Mouse (Mus musculus): ENCODE measurements at regions not wholly inside any gene's neighbourhood (a gene's known extent, or its start where the extent isn't known, plus 50 kb on each side); places are given as distances from the start of the nearest gene placed in this dataset.
A peak's percentile ranks its signal among the peaks of the same experiment; 100 is the strongest.

DNA sequence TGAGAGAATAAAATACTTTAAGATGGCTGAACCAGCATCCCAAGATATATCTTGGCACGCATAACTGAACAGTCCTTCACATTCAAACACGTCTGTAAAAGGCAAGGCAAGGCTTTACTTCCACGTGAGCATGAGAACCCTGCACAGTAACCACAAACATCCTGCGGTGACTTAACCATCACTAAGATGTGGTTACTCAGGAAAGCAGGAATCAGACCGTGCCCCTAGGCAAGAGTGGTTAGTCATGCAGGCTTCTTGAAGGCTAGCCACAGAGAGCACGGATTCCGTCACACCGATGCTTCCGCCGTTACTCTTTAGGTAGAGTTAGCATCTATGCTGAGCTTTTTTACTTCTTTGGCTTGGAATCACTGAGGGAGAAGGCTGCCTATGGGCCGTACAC, 266.8 kb downstream of the Barhl2 start:
- no peak for DNase-seq (ENCODE audit: low spot score in 2 of 2)

DNA sequence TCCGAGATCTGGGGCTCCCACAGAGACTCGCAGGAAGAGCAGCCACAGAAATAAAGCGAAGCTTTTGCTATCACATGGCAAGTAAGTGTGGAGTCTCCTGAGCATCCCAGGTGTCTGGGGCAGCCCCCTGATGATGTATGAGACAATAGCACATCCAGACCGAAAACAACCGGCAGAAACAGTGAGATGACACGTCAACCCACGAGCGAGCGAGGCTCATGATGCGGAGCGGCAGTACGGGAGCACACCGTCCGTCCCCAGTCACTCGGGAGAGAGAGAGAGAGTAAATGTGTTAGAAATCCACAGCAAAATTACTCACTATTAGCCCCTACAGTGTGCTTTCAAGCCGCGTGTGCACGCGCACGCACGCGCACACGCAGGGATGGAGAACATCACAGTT, 276.2 kb downstream of the Barhl2 start:
- DNase-seq (ENCODE audit: low spot score in 2 of 2): no peak

DNA sequence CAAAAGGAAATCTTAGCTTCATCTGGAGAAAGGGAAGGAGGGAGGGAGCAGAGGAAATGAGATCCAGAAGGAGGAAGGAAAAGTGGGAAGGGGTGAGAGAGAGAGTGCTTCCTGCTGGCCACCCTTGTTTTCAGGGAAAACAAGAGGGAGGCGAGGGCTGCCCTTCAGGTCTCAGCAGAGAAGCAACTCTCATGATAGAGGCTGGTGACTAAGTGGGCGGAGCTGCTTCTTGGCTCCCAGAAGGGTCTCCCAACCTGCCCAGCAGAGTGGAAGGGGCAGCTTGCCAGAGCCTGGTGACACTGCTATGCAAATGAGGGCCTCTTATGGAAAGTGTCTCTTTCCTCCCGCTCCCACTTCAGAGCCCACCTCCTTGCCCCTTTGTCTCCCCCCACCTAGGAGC, 285.8 kb downstream of the Barhl2 start:
- no peak for DNase-seq (ENCODE audit: low spot score in 2 of 2)

DNA sequence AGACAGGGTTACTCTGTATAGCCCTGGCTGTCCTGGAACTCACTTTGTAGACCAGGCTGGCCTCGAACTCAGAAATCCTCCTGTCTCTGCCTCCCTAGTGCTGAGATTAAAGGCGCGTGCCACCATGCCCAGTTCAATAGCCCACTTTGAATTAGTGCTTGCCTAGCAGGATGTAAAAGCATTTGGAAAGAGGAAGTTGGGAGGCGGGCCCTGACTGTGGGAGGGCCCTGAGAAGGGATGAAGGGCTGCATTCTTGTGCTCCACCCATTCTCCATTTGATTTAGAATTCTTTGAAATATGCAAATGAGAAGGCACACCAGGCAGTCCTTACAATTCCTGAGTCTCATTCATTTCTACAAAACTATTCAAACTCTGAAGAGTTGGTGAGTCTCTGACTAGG, 287.6 kb downstream of the Barhl2 start:
- no peak for DNase-seq (ENCODE audit: low spot score in 2 of 2)

DNA sequence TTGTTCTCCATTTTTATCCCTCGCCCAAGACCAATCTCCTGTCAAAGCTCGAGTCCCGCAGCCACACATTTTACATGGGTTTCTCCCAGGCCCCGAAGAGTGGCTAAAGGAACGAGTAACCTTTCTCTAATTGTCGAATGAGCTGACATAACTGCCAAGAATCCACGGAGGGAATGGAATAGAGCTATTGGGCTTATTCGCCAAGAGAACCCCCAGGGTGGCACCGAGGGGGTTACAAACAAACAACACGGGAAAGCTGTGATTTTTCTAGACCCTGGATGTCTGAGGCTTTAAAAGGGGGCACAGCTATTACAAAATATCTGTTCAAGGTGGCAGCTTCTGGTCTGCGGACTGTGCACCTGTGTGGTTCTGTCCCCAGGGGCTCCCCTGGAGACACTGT, 290.4 kb downstream of the Barhl2 start:
- no peak for DNase-seq (ENCODE audit: low spot score in 2 of 2)

DNA sequence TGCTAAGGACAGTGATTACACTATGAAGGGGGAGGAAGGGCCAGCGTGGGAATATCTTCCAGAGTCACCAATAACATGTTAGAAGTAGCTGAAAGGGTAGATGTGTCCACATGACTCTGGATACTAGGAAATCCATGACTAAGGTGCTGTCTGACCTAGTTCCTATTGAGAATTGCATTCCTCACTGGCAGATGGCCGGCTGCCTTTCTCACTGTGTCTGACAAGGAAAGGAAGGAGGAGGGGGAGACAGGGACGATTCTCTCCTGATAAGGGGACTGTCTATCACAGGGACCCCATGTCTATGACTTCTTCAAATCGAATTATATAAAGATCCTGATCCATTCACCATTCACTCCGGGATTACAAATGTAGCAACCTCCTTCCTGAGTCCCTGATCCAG, 289.9 kb downstream of the Zfp326 start:
- no peak for DNase-seq (ENCODE audit: low spot score in 2 of 2)

DNA sequence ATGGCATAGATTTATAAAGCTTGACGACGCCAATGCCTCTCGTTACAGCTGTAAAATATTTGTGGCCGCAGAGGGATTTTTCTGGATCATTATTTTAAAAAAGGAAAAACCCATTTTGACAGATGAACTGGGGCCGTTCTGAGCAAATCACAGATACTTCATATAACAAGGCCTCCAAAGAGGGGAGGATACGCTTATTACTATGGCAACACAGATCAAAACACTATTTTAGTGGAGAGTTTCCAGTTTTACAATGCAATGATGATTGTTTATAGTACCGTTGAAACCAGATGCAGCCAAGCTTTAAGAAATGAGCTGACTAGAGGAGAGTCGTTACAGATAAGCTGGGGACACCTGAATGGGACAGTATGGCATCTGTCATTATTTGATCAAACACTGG, 287.8 kb downstream of the Zfp326 start:
- no peak for DNase-seq (ENCODE audit: low spot score in 2 of 2)

DNA sequence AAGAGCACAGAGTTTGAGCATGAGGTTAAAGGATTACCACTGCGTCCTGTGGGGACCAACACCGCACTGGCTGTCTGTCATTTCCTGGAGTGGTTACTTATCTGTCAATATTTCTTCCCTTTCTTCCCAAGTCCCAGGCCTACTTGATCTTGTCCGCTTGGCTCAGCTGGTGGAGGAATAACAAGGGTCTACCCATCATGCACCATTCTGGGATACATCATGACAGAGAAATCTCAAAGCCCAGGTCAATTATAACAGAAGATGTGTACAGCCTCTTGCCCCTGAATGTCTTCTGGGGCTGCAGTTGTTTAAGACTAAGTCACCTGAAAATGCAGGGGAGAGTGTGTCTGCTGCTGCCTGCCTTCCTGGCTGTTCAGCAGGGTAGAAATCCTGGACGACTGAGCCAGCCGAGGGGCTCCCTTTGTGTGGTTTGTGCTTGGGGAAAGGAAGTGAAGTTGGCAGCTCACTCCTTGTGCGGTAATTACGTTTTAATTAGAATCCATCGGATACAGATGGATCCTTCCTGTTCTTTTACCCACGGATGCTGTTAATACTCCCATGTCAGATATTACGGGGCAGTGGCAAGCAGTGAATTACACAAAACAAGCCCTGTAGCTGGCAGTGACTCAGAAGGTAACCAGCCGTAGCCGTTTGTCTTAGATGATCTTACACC, 286.8 kb downstream of the Zfp326 start:
- DNase-seq (ENCODE audit: low spot score in 2 of 2): no peak

DNA sequence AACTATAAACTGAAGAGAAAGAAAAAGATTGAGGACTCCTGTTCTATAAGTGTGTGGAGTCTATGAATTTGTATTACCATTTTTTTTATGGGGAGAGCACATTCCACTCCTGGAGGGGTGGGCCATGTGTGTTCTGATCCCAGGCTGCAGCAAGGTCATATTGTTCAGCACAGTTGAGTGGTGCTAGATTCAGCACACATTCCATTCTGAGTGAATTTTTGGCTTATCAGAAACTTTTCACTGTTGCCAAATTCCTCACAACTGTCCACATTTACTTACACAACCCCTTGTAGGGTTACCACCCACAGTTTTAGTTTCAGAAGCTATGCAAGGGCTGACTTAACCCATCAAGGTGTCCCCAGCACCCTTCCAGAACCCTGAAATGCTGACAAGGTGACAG, 262.7 kb downstream of the Zfp326 start:
- no peak for DNase-seq (ENCODE audit: low spot score in 2 of 2)

DNA sequence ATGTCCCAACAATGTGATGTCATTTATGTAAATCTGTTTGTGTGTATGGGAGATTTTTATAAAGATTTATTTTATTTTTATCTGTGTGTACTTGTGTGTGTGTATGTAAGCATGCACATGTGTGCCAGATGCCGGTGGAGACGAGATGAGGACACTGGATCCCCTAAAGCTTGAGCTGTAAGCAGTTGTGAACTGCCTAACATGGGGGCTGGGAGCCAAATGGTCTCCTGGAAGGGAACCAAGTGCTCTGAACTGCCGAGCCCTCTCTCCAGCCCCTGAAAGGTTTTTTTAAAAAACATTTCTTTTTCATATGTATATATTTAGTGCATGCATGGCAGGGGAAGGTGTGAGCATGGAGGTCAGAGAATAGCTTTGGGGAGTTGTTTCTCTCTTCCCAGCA, 246.6 kb downstream of the Zfp326 start:
- no peak for DNase-seq (ENCODE audit: low spot score in 2 of 2)

DNA sequence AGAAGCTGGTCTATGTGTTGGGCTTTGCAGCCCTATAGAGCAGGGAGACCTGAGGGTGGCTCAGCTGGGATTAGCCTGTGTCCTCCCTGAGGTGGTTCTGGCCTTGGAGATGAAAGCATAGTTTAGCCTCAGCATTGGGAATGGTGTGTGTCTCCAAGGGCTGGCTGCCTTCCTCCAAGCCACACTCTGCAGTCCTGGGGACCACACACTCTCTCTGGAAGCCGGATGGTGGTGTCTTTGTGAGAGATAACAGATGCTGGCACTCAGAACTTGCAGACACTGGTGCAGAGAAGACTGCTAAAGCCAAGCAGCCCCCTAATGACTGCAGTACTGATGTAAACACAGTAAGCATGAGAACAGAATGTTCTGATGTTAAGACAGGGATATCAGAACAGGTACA, 243.2 kb downstream of the Zfp326 start:
- DNase-seq (ENCODE audit: low spot score in 2 of 2): no peak

DNA sequence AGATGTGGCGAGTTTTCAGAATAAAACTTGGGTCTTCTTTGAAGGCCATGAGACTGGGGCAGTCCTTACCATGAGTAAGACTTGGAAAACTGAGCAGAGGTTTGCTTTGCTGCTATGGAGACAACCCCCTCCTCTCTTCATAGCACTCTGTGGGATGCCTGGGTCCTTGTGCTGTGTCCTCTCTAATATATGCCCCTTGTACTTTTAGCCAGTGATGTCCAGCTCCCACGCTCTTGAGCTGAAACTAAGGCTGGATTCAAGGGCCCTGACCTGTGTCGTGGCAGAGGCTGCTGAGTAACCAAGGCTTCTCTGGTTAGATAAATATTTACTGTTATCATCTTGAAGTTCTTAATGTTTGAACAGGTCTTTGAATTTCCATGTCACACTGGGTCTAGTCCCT, 236.8 kb downstream of the Zfp326 start:
- DNase-seq (ENCODE audit: low spot score in 2 of 2): no peak

DNA sequence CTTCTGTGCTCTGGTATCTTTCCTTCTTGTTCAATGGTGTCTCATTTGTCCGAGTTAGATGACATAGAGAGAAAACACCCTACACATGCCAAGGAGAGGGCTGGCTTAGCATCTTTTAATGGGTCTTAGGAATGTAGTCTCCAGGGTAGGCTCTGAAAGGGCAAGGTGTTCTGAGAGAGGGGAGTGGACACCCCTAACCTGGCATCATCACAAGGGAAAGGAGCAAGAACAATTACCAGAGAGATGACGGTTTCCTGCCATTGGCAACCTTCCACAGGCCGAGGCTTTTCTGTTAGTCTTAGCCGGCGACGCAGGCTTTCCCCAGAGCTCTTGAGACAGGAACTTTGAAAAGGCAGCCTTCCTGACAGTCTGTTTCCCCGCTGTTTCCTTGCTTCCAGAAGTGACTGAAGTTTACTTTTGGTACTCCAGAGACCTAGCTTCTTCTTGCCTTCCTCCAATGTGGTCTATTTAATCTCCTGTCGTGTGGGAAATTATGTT, 232.2 kb downstream of the Zfp326 start:
- DNase-seq (ENCODE audit: low spot score in 2 of 2): no peak

DNA sequence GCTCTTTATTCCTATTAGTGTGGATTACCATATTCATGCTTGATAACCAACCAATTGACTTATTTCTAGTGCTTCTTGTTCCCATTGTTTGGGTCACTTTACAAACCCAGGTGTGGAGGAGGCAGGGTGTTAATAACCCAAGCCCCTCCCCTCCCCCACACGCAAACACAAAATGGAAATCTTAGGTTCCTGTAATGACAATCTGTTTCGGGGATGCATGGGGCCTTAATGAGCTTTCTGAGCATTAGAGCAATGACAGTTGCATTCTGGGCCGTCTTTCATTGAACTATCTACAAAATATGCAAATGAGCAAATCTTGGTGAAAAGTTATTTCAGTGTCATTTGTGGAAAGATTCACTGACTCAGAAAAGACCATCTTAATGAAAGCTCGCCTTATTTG, 225.9 kb downstream of the Zfp326 start:
- no peak for DNase-seq (ENCODE audit: low spot score in 2 of 2)

DNA sequence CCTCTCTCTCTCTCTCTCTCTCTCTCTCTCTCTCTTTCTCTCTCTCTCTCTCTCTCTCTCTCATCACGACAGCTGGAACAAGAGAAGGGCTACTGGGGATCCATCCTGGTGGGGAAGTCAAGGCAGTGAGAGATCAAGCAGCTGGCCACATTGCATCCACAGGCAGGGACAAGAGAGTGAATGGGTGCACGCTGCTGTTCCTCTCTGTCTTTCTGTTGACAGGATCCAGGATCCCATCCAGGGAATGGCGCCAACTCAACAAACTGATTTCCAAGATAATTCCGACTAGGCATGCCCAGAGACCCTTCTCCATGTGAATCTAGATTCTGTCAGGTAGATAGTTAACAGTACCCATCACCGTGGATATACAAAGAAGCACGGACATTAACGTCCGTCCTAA, 222.5 kb downstream of the Zfp326 start:
- DNase-seq (ENCODE audit: low spot score in 2 of 2): no peak

DNA sequence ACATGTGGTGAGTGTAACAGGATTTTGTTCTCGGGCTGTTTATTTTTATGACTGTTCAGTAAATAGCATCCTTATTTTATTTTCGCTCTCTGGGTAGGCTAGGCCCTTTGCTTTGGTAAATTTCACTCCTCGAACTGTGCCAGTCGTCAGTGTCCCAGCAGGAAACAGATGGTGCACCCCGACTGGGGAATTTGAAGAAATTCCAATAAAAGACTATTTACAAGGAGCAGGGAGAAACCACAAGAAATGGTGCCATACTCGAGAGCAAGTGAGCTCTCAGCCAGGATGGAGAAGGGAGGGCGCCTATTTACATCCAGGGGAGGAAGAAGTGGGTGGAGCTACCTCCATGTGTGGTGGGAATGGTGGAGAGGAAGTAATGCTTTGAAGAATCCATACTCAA, 213.0 kb downstream of the Zfp326 start:
- DNase-seq (ENCODE audit: low spot score in 2 of 2): peak in 1 of 2 experiments; percentile 25

DNA sequence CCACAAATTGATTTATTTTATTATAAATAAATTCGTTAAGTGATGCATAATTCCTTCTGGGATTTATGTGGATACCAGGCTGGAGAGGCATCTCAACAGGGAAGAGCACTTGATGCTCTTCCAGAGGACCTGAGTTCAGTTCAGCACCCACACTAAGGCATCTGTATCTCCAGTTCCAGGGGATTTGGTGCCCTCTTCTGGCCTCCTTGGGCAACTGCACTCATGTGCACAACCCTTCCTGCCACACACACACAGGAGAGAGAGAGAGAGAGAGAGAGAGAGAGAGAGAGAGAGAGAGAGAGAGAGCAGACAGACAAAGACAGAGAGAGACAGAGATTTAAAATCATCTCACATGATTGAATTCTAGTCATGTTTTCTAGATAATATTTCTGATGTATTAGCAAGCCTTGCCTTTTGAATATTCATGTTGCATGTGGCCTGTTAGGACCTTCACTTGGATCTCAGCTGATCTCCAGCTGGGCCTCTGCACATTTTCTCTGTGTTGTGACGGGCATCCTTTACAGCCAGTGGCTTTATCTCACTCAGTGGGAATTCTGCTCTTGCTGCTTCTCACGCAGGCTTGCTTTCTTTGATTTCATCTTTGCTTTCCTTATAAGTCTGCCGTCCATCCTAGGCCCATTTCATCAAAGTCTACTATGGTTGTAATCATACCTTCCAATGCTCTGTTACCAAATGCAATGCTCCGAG, 212.3 kb downstream of the Zfp326 start:
- DNase-seq (ENCODE audit: low spot score in 2 of 2): no peak

DNA sequence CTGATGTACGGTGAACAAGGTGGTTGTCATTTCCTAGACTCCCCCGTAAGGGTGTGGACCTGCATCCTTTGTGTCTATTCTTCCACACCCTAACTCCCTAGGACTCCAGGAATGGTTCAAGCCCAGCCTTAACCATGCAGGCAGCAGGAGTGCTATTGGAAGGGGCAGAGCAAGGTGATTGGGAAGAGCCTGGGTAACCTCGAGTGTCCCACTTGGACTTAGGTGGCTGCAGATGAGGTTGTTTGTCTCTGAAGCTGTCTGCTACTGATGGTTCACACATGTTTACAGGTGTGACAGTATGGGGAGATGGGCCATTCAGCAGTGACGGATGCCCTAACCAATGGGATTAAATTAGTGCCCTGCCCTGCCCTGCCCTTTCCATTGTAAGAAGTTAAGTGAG, 207.4 kb downstream of the Zfp326 start:
- no peak for DNase-seq (ENCODE audit: low spot score in 2 of 2)

DNA sequence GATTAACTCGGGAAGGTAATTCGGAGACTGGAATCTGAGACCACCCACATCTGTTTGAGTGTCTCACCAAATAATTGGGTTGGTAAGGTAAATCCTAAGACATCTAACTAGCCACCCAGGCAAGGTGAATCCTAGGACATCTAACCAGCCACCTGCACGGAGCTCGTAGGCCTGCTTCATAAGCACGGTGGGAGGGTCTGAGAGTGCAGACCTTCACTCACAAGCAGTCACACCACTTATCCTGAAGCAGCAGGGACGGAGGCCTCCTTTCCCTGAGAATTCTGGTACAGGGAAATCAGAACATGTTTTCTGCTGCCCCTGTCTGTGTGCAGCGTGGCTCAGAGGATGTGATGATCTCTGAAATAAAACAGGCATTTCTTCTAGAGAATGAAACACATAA, 206.5 kb downstream of the Zfp326 start:
- no peak for DNase-seq (ENCODE audit: low spot score in 2 of 2)

DNA sequence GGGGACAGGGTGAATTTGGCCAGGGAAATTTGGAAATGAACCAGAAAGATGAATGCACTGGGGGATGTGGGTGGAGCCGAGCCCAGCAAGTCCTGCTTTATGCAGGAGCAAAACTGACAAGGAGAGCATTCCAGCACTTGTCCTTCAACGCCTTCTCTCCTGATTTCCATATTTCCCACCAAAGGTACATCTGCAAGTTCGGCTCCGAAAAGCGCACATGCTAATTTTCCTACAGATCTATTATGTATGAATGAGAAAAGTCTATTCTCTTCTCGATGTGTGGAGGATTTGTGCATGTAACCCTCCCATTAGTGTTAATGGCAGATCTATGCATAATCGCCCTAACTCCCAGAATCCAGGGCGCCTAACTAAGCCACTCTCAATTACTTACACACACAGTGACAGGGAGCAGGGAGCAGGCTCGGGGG, 190.8 kb downstream of the Zfp326 start:
- no peak for DNase-seq (ENCODE audit: low spot score in 2 of 2)

DNA sequence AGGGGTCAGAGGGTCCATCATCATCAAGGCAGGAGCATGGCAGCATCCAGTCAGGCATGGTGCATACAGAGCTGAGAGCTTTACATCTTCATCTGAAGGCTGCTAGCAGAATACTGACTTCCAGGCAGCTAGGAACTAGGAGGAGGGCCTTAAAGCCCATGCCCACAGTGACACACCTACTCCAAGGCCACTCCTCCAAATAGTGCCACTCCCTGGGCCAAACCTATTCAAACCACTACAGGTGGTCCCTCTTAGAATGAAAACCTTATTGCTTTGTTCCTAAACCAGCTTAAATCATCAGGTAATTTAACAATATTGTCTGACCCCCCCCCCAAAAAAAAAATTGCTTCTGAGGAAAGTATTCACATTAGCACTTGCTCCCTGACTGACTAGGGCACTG, 190.3 kb downstream of the Zfp326 start:
- no peak for DNase-seq (ENCODE audit: low spot score in 2 of 2)

DNA sequence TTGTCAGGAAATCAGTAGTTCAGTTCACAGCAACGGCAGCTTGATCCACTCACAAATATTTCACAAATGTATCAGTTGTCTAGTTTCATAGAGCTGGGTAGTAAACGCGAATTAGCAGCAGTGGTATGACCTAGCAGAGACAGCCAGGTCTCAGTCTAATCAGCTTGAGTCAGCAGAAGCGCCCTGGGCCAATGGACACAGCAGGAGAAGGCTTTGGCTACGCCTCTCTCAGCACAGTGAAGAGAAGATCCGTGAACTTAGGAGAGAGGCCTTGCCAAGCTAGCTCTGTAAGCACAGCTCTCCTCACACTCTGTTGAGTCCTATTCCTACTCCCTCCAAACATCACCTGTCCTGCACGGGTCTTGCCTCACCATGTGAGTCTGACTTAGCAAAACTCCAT, 188.0 kb downstream of the Zfp326 start:
- no peak for DNase-seq (ENCODE audit: low spot score in 2 of 2)

DNA sequence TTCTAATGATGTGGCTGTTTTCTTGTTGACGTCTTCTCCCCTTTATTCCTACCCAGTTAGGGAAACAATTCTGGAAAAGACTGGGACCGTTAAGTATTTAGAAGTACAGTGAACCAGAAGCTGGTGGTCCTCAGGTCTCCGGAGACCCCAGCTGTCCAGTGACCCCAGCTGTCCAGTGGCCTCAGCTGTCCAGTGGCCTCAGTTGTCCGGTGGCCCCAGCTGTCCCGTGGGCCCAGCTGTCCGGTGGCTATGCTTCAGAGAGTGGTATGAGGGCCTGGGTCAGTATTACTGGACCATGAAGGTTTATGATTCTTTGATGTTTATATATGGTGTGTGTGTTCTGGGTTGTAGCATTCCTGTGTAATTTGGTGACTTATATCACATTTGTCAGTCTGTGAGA, 186.6 kb downstream of the Zfp326 start:
- DNase-seq (ENCODE audit: low spot score in 2 of 2): no peak

DNA sequence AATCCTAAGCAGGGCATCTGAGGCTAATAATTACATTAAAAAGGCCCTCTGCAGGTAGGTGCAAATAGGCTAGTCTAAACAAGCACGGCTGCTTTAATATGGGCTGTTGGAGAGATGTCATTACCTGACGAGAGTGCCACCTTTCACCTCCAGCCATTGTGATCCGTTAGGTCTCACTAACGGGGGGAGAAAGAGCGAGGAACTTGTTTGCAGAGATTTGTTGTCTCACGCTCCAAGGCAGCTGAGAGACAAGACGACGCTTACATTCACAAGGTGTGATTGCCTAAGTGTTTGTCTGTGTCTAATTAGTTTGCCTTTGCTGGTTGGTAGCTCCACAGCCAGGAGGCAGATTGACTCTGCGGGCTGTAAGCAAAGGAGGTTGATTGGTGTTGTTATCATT, 180.3 kb downstream of the Zfp326 start:
- no peak for DNase-seq (ENCODE audit: low spot score in 2 of 2)
